Mouse (Mus musculus) cerebellum, adult 18-20 months (tissue): ENCODE results near the gene Actl11.

Experiments used
- DNase-seq, 2 experiments: peaks; one replicate each; pipeline ENCODE4 v3.0.0; 2021

Actl11 gene

DNA sequence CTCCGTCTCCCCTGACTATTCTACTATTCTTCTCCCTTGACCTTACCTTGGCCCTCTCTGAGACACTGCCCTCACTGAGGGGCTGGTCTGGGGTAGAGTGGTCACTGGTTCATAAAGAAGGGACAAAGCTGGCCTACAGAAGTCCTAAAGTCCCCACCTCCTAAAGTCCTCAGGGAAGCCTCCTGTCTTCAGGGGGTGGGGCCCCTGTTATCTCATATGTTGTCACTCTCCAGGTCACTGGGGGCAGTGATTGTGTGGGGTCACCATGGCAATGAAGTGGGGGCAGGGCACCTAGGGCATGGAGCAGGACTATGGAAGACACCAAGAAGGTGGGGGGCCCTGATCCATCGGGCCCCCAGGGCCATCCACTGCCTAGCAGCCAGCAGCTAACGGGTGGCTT, at the start of gene Actl11:
Actl11 (plus strand) TSS at position 301 of the 400 bp plus-strand sequence.
- no peak for DNase-seq

DNA sequence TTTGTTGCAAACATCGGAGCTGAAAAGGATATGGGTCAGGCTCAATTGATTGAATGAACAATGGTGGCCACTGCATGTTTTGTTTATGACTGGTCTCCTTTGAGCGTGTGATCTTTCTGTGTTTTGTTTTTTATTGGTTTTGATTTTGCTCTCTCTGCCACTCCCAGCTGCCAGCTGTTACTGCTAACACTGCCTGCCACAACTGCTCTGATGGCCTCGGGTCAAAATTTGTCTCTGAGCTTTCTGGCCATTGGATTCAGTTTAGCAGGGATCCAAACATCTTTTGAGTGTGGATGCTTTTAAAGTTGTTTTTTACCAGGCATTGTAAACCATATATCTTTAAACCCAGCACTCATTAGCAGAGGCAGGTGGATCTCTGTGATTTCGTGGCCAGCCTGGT, 47.9 kb upstream of the Actl11 start:
- DNase-seq = no peak

DNA sequence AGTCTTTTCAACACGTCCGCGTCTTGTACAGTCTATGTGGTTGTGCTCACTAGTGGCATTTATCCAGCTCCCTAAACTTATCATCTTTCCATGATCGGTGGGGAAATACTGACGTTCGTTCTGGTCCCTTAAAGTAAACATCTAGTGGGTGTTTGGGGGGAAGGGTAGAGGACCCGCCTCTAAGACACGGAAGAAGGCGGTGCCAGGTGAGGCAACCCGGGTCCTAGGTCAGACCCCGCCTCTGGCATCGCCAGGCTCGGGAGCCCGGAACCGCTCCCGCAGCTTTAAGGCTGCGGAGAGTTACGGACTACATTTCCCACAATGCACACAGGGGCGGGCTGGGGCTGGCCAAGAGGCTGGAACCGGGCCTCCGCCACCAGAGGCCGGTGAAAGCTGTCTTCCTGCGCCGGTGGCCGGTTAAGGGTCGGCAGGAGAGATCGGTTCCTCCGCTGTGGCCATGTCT, 40.4 kb upstream of the Actl11 start, which contains the start of gene Mon1a:
Mon1a (plus strand) TSS at position 348 of the 463 bp plus-strand sequence.
- DNase-seq = peak; percentile 90 to 96

DNA sequence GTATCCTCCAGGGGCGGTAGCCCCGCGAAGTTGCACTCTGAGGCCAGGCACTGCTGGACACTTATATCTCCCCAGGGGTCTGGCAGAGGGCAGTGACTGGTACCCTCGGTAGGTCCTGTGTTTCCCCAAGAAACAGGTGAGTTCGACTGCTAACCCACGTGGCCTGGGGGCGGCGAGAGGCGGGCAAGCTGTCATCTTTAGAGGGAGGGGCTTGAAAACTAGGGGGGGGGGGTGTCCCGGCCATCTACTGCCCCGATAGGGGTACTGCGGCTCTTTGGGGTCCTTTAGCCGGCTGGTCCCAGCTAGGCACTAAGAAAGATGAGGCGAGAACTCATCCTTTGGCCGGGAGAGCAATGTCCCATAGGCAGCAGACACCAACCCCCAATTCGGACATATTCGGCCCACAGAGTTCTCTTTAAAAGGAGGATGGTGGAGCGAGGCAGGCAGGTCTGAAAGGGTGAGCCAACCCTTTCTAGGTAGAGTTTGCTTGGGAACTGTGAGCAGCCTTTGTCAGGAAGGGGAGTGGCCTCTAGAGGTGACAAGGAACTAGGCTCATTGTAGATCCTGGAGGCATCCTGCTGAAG, 39.9 kb upstream of the Actl11 start:
- DNase-seq = peak in 1 of 2 experiments; percentile 35

DNA sequence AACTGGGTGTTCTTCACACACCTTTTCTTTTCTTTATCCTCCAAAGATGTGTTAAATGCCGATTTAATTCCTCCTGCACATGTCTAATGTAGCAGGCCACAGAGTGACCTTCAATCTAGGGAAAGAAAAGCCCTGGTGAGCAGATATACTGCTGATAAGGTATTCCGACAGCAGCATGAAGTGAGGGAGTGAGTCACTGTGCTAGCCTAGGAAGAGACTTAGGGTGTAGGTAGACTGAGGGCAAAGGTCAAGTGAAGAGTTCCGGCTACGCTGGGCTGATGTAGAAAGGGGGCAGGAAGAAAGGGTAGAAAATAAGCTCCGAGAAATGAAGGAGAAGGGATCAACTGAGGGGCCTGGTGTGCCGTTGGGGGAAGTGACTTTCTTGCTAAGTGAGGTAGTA, 38.0 kb upstream of the Actl11 start:
- DNase-seq = no peak

DNA sequence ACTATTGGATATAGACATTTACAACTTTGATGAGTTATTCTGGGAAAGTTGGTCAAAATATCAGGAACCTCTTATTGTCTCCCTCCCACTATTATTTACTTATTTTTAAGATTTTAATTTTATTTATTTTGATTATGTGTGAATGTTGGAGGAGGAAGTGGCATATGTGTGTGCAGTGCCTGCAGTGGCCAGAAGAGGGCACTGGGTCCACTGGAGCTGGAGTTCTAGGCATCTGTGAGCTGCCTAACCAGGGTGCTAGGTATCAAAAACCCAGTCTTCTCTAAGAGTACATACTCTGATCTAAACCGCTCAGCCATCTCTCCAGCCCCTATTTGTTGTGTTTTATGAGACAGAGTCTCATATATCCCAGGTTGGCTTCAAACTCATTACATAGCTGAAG, 37.2 kb upstream of the Actl11 start:
- no peak for DNase-seq

DNA sequence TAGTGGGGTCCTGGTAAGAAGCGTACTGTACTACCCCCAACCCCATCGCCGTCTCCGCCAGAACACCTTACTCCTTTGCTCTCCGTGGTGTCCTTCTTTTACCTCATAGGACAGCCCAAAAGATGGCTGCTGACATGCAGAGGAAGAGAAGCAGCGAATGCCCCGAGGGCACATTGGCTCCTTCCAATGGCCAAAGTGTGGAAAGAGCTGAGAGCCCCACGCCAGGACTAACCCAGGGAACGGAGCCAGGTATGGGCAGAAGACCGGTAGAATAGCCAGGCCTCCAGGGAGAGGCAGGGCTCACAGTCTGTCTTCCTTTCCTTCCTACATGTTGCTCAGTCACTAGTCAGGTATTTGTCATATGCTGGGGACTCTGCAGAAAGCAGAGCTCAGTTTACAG, 29.7 kb upstream of the Actl11 start:
- DNase-seq = peak in 1 of 2 experiments; percentile 28

DNA sequence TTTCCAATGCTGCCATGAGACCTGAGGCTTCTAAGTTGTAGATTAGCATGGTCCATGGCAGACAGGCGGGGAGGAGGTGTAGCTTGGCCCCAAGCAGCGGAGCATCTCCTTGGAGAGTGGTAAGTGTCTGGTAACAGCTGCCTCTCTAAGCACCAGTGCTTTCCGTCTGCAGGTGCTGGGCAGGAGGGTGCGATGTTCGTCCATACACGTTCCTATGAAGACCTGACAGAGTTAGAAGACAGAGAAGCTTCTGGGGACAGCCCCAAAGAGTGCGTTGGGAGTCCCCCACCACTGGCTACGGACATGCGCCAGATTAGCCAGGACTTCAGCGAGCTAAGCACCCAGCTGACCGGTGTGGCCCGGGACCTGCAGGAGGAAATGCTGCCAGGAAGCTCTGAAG, 28.4 kb upstream of the Actl11 start:
- no peak for DNase-seq

DNA sequence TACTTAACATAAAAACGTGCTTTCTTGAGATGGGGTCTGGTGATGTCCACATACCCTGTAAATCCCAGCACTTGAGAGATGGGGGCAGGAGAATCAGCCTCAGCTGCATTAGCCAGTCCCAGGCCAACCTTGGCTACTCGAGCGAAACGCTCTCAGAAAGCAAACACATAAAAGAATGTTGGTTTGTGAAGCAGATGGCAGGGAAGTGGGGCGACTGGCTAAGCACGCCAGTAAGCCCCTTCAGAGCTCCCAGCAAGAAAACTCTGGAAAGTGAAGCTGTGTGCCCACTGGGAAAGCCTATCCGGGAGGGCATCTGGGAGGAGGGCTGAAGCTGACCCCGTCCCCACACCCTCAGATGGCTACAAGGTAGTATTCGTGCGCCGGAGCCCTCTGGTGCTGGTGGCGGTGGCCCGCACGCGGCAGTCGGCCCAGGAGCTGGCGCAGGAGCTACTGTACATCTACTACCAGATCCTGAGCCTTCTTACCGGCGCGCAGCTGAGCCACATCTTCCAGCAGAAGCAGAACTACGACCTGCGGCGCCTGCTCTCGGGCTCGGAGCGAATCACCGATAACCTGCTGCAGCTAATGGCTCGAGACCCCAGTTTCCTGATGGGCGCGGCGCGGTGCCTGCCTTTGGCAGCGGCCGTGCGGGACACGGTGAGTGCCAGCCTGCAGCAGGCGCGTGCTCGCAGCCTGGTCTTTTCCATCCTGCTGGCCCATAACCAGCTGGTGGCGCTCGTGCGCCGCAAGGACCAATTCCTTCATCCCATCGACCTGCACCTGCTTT, 27.2 kb upstream of the Actl11 start:
- DNase-seq = peak; percentile 95 to 96

DNA sequence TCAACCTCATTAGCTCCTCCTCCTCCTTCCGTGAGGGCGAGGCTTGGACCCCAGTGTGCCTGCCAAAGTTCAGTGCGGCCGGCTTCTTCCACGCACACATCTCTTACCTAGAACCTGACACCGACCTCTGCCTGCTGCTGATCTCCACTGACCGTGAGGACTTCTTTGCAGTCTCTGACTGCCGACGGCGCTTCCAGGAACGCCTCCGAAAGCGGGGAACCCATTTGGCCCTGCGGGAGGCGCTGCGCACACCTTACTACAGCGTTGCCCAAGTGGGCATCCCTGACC, 26.7 kb upstream of the Actl11 start:
- DNase-seq = no peak

DNA sequence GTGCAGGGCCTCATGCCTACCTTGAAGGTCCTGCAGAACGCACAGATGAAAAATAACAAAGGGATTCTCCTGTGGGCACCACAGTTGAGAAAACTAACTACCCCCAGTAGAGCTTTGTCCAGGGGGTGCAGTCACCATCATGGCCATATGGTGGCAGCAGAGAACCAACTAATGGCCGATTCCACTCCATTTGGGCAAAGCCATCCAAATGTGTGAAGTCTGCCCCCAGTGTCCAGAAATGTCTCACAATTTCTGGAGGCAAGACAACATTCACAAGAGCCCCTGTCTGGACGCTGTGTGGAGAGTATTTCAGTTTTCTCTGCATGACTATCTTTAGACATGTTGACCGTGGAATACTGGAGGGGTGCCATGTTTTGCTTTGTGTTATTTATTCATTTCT, 23.5 kb upstream of the Actl11 start:
- peak; percentile 90 to 91 for DNase-seq

DNA sequence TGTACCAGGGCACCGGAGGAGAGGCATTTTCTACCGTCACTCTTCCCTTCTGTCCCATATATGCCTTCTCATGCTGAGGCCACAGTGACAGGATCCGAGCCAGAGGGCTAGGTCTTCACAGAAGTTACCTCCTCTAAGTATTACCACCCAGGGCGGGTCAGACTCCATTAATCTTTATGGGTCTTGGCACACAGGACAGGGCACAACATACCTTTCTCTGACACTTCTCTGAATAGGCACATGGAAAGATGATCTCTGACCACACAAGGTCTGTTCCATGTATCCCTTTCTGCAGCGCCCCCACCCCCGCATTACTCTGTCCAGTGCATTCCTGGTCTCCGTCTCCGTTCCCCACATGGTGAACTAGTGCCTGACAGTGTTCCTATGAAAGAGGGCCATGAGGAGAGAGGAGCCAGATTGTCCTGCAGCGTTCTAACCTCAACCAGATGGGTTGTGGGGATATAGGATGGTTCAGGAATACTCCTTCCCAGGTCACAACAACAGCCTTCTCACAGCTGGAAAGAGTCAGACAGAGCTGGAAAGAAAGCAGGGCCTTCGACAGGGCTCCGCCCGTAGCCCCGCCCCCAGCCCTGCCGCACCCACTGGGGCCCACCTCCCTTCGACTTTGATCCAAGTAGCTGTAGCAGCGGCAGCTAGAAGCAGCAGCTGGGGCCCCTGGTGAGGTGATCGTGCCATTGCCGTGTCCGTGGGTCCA, 21.9 kb upstream of the Actl11 start, which contains the start of gene Mst1r:
Mst1r (plus strand) TSS at position 622 of the 715 bp plus-strand sequence.
- no peak for DNase-seq

DNA sequence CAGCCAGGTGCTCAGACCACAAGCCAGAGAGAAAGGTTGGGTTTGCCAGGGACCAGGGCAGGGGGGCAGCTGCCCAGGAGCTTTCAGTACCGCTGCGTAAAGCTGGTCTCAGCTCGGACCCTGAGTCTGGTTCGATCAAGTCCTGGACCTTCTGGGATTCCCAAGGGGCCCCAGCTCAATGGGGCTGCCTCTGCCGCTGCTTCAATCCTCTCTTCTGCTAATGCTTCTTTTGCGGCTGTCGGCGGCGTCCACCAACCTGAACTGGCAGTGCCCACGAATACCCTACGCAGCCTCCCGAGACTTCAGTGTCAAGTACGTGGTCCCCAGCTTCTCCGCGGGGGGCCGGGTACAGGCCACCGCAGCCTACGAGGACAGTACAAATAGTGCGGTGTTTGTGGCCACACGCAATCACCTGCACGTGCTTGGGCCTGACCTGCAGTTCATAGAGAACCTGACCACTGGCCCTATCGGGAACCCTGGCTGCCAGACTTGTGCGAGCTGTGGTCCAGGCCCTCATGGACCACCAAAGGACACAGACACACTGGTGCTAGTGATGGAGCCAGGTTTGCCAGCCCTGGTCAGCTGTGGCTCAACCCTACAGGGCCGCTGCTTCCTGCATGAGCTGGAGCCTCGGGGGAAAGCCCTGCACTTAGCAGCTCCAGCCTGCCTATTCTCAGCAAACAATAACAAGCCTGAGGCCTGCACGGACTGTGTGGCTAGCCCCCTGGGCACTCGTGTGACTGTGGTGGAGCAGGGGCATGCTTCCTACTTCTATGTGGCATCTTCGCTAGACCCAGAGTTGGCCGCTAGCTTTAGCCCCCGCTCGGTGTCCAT, 21.1 kb upstream of the Actl11 start:
- DNase-seq = no peak

DNA sequence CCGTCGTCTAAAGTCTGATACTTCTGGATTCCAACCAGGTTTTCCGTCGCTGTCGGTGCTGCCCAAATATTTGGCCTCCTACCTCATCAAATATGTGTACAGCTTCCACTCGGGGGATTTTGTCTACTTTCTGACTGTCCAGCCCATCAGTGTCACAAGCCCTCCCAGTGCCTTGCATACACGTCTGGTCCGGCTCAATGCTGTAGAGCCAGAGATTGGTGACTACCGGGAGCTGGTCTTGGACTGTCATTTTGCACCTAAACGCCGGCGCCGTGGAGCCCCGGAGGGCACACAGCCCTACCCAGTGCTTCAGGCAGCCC, 20.5 kb upstream of the Actl11 start:
- DNase-seq = no peak

DNA sequence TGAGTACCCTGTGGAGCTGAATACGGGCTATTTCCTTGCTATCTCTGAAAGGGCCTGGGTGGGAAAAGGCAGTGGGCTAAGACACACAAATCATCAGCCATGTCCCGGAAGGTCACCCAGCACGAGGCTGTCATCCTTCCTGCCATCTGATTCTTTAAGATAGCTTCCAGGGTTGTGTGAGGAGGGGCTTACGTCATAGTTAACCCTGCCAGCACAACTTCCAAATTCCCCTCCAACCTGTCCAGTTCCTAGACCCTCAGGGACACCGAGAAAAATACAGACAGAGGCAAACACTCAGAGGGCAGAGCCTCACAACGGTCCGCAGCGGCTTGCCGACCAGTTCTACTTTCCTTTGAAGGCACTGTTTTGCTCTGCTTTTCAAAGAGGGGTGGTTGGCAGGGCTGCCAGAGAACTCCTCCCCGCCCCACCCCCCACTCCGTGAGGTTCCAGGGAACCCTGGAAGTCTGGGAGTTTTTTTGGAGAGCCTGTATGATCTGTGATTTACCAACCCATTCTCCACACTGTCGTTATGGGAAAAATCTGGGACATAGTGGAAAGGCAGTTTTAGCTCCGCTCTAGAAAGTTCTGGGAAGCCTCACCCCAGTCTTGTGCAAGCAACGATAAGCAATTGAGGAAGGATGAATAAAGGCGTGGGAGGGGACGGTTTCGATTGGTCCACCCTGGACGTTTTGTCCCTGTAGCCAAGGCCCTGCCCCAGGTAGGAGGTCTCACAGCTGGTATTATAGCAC, 19.7 kb upstream of the Actl11 start:
- DNase-seq = no peak

DNA sequence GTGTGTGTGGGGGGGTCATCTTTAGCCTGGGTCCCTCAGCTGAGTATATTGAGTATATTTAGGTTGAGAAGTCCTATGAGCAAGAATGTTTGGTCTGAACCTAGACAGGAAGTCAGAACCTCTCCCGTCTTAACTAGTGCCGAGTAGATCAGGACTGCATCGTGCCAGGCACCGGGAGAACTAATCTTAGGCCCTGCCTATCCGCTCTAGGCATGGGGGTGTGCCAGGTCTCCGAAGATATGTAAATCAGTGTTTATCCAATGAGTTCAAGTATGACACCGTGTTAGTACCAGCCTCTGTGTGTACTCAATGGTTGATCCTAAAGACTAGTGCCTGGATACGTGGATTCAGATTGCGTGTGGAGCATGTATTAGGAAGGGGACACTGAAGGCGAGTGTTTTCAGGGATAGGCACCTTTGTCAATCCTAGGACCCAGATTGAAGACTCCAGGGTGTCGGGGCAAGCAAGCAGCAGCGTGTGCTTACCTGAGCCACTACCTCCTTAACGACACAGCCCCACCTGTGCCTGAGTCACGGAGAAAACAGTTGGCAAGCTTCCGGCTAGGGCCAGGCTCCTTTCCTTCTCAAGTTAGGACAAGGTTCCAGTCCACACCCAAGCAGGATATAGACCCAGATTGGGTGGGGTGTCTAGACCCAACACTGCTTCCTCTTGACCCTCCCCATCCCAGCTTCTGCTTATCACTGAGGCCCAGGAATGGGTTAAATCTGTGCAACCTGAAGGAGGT, 18.1 kb upstream of the Actl11 start:
- DNase-seq = no peak

DNA sequence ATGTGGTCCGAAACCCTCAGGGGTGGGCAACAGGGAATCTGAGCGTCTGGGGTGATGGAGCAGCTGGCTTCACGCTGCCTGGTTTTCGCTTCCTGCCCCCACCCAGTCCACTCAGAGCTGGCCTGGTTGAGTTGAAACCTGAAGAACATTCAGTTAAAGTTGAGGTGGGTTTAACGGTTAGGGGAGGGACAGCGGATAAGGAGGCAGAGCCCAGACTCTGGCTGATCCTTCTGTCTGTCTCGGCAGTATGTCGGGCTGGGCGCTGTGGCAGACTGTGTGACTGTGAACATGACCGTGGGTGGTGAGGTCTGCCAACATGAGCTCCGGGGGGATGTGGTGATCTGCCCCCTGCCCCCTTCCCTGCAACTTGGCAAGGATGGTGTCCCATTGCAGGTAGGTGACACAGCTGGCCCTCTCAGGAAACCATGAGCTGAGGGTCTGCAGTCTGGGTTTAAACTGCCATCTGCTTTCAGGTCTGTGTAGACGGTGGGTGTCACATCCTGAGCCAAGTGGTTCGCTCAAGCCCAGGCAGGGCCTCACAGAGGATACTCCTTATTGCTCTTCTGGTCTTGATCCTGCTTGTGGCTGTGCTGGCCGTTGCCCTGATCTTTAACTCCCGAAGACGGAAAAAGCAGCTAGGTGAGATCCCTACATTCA, 13.4 kb upstream of the Actl11 start:
- DNase-seq = no peak

DNA sequence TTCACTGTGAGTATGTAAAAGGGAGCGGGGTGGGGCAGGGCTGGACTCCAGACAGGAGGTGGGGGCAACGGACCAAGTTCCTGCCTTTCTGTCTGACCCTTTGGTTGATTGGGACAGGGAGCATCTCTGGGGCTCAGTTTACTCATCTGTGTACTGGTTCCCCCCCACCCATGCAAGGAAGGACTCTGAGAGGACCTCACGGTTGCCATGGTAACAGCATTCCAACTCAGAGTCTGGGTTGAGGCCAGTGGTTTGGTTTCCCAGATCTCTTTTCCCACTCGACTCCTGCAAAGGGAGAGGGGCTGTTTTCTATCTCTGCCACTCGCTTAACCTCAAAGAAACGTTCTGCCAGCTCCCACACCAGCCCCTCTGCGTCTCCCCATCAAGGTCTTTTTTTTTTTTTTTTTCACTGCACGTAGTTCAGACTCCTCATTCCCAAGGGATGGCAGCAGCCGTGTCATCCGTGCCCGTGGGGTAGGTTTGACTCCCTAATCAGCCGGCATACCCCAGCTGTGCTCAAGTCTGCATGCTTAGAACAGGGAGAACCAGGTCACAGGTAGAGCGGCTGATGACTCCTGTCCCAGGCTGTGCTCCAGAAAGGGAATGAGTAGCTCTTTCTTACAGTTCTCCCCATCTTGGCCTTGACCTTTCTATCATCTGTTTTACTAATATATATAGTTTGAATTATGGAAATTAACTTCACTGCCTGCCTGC, 10.2 kb upstream of the Actl11 start:
- DNase-seq = no peak

DNA sequence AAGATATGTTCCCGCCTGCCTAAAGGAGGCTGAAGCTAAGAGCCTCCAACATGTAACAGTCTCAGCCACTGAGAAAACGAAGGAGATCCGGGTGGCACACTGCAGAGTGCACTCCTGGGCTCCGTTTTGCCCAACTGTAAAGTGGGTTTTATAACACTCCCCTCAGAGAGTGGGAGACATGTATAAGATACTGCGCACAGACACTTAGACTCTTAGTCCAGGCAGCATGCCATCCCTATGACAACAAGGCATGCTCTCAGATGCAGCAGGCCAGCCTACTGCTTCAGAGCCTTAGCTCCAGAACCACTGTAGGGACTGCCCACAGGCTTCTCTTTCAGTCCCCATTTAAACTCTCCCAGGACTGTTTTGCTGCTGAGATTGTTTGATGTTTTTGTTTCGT, 9.4 kb upstream of the Actl11 start:
- DNase-seq = no peak

DNA sequence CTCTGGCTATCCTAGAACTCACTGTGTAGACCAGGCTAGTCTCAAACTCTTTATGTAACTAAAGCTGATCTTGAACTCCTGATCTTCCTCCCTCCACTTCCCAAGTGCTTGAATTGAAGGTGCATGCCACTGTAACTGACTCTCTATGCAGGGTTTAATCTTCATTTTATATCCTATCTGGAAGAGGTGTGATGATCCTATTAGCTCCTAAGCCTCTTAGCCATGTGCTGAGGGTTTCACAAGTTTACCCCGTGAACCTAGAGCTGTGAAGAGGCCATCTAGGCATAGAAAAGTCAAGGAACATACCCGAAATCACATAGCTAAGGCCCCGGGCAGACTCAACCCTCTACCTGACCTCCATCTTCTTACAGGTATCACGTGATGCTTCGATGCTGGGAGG, 8.8 kb upstream of the Actl11 start:
- no peak for DNase-seq

DNA sequence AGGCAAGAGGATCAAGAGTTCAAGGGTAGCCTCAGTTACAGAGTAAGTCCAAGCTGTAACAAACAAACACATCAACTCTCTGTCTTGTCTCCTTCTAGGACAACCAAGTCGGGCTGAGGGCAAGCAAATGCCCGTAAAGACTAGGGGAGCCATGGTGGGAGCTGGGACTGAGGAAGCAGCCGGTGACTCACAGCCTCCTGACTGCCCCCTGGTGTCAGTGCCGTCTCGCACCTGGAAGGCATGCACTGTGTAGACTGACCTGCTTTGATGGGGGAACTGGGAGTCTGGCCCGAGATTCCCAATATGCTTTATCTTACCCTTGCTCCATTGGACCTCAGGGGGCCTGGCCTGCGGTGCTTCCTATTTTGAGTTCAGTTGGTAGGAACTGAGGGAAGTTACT, 5.2 kb upstream of the Actl11 start:
- no peak for DNase-seq
